ENCODE assay signal across 8 mouse cellular contexts in genomic region chr8:120488636-120489131, GRCm38 (mm10).
DNase-seq lines count a peak whose midpoint lies in the region; ATAC-seq and TF ChIP-seq lines count a peak whose summit lies in the region.

No protein-coding gene starts in this region.

- no peak for TF ChIP-seq CTCF in testis, adult 2 months (IDR thresholded peaks at IDR 0.05; ENCODE audit: control insufficient read depth, insufficient read depth, insufficient replicate concordance, low read depth, low read length)
- no peak for TF ChIP-seq CTCF in liver, embryonic 14.5 days (IDR thresholded peaks at IDR 0.05; ENCODE audit: low read depth)

- no peak for DNase-seq in testis, postnatal 14 days (ENCODE audit: low spot score)
- peak; percentile 65 for DNase-seq in cerebellum, adult 9-11 months
- no peak for DNase-seq in hindbrain, embryonic 14.5 days (ENCODE audit: low spot score)
- DNase-seq in liver, embryonic 14.5 days (ENCODE audit: low read depth in 3 of 3, low spot score in 3 of 3): no peak
- peak; percentile 49 to 81 for DNase-seq in spleen, postnatal 4 days (ENCODE audit: low spot score in 2 of 2)
- DNase-seq in ovary, postnatal 14 days (ENCODE audit: low spot score): no peak
- DNase-seq in ovary, adult 18-20 months (ENCODE audit: low spot score): no peak

- H3K9me3 ChIP-seq in hindbrain, embryonic 14.5 days (ENCODE audit: control insufficient read depth, low read length): no peaks in the 10 kb centered on the region
- no peaks in the 10 kb centered on the region for H3K9me3 ChIP-seq in liver, embryonic 14.5 days (ENCODE audit: control insufficient read depth, low read length)

- H3K4me2 ChIP-seq in hindbrain, embryonic 14.5 days (replicated peaks): peak overlapping the region; percentile 98
- H3K4me2 ChIP-seq in liver, embryonic 14.5 days (ENCODE audit: low read depth): peak overlapping the region; percentile 88

- H3K27ac ChIP-seq in testis, adult 2 months (ENCODE audit: control insufficient read depth, insufficient read depth, low read depth, low read length): peak overlapping the region; percentile 29; the same call in 1 of the 2 replicates
- peak overlapping the region; percentile 100 for H3K27ac ChIP-seq in hindbrain, embryonic 14.5 days
- H3K27ac ChIP-seq in liver, embryonic 14.5 days: peak overlapping the region; percentile 93

- H3K36me3 ChIP-seq in testis, adult 2 months (ENCODE audit: control insufficient read depth, insufficient read depth, low read length): no peaks in the 10 kb centered on the region
- H3K36me3 ChIP-seq in hindbrain, embryonic 14.5 days (replicated peaks; ENCODE audit: control insufficient read depth, insufficient read depth): no peaks in the 10 kb centered on the region
- H3K36me3 ChIP-seq in liver, embryonic 14.5 days (replicated peaks; ENCODE audit: control insufficient read depth, insufficient read depth, low read depth): 0 out of 2 replicates have a peak, but pooled peaks cover 2% of the 10 kb centered on the region

- under 1% methylated on average over 24 of the region's 25 CpGs for WGBS in hindbrain, embryonic 14.5 days
- under 1% methylated on average over 25 of the region's 25 CpGs for WGBS in liver, embryonic 14.5 days (ENCODE audit: insufficient replicate concordance)

- TF ChIP-seq EP300 in liver, embryonic 14.5 days (IDR thresholded peaks at IDR 0.05; ENCODE audit: low read depth): no peak

- ATAC-seq in hindbrain, embryonic 14.5 days (ENCODE audit: low FRiP score): no peak
- ATAC-seq in liver, embryonic 14.5 days (ENCODE audit: insufficient read depth): no peak

- H3K4me3 ChIP-seq in testis, adult 2 months (ENCODE audit: control insufficient read depth, low read depth, low read length): peak overlapping the region; percentile 59
- peak overlapping the region; percentile 87 for H3K4me3 ChIP-seq in hindbrain, embryonic 14.5 days (replicated peaks; ENCODE audit: low read length)
- peak overlapping the region; percentile 98 to 99 for H3K4me3 ChIP-seq in liver, embryonic 14.5 days (ENCODE audit: insufficient read depth in 1 of 2, low read depth in 2 of 2, low read length in 2 of 2)

- TF ChIP-seq POLR2A in testis, adult 2 months (IDR thresholded peaks at IDR 0.05; ENCODE audit: control insufficient read depth, low read depth, low read length): no peak

- no peaks in the 10 kb centered on the region for H3K27me3 ChIP-seq in testis, adult 2 months (ENCODE audit: control insufficient read depth, insufficient read depth, low read length)
- no peaks in the 10 kb centered on the region for H3K27me3 ChIP-seq in hindbrain, embryonic 14.5 days (ENCODE audit: control insufficient read depth, insufficient read depth, low read length)
- H3K27me3 ChIP-seq in liver, embryonic 14.5 days (ENCODE audit: control insufficient read depth, insufficient read depth, low read length): no peaks in the 10 kb centered on the region

- H3K4me1 ChIP-seq in testis, adult 2 months (ENCODE audit: control insufficient read depth, insufficient read depth, low read length): peaks cover 16% of the 10 kb centered on the region
- peaks cover 68% of the 10 kb centered on the region for H3K4me1 ChIP-seq in hindbrain, embryonic 14.5 days (replicated peaks; ENCODE audit: control insufficient read depth, insufficient read depth, low read length)
- H3K4me1 ChIP-seq in liver, embryonic 14.5 days (replicated peaks; ENCODE audit: control insufficient read depth in 2 of 2, insufficient read depth in 2 of 2, low read length in 1 of 2): peaks cover 58% of the 10 kb centered on the region in 2 experiments

- H3K9ac ChIP-seq in hindbrain, embryonic 14.5 days: peak overlapping the region; percentile 94
- peak overlapping the region; percentile 92 for H3K9ac ChIP-seq in liver, embryonic 14.5 days (replicated peaks)

Comparison
In these comparisons a context has a peak if more than half of its experiments do, and no peak if none do; other contexts are left out.
1. H3K27ac ChIP-seq: peak in every context shown above with its lines; median percentile 100 in hindbrain, embryonic 14.5 days; 93 in liver, embryonic 14.5 days; 29 in testis, adult 2 months.
2. DNase-seq: peak in cerebellum, adult 9-11 months (single experiment) and spleen, postnatal 4 days (2 of 2); none in testis, postnatal 14 days (single experiment), hindbrain, embryonic 14.5 days (single experiment), liver, embryonic 14.5 days (0 of 3), ovary, postnatal 14 days (single experiment) and ovary, adult 18-20 months (single experiment).
3. Peak in every context shown above with its lines, with median percentiles within 50 percentile points of each other: H3K4me3 ChIP-seq.